Mouse (Mus musculus): ENCODE data around the gene Nr0b2. TPM values are rescaled to one million over a fixed set of nuclear protein-coding genes. Genes with fewer than 3 reads are reported as not detected.
"Not testable (repeated sequence)": the region's sequence is repeated elsewhere in the genome, so short reads cannot be mapped to it uniquely, and the experiment has no call there.

Nr0b2 gene
- polyA plus RNA-seq (2016; fragmentation: Nextera tagmentation; extraction: Ambion mirVana) = not detected in 2 replicates

- no peaks in the 10 kb centered on the region for H3K36me3 ChIP-seq
Measured at GRCm38 (mm10) chr4:133552768-133553447, at the start of gene Nr0b2. TSS of gene Nr0b2 (plus strand) at chr4:133553376.

GRCm38 (mm10) chr4:133504300-133504699, 48.9 kb upstream of the Nr0b2 start:
- Histone ChIP-seq H3K27ac (replicated peaks) (no peak overlapping the region), H3K9ac (replicated peaks) (no peak overlapping the region), H3K9me3 (no peaks in the 10 kb centered on the region), H3K4me1 (no peaks in the 10 kb centered on the region), H3K27me3 (peaks cover 51% of the 10 kb centered on the region), H3K4me2 (replicated peaks) (no peak overlapping the region), H3K4me3 (no peak overlapping the region), H3K36me3 (no peaks in the 10 kb centered on the region)
- WGBS = 58% methylated on average over 5 of the region's 5 CpGs
- no peak for ATAC-seq (ENCODE audit: low FRiP score, low read depth)

More at GRCm38 (mm10) chr4:133552768-133553447, at the start of gene Nr0b2:
- no peak for ATAC-seq (ENCODE audit: low FRiP score, low read depth)
- no peak within 1 kb of the TSS for H3K4me3 ChIP-seq
- peaks cover 9% of the 10 kb centered on the region; the same call in 1 of the 2 replicates for H3K27me3 ChIP-seq
- H3K9me3 ChIP-seq = 0 out of 2 replicates have a peak, but pooled peaks cover 4% of the 10 kb centered on the region
- no peak within 1 kb of the TSS for H3K27ac ChIP-seq (replicated peaks)
- WGBS = 69% methylated on average over 10 of the region's 10 CpGs
- no peak within 1 kb of the TSS for H3K9ac ChIP-seq (replicated peaks)
- no peaks in the 10 kb centered on the region for H3K4me1 ChIP-seq
- H3K4me2 ChIP-seq (replicated peaks) = no peak within 1 kb of the TSS

DNA sequence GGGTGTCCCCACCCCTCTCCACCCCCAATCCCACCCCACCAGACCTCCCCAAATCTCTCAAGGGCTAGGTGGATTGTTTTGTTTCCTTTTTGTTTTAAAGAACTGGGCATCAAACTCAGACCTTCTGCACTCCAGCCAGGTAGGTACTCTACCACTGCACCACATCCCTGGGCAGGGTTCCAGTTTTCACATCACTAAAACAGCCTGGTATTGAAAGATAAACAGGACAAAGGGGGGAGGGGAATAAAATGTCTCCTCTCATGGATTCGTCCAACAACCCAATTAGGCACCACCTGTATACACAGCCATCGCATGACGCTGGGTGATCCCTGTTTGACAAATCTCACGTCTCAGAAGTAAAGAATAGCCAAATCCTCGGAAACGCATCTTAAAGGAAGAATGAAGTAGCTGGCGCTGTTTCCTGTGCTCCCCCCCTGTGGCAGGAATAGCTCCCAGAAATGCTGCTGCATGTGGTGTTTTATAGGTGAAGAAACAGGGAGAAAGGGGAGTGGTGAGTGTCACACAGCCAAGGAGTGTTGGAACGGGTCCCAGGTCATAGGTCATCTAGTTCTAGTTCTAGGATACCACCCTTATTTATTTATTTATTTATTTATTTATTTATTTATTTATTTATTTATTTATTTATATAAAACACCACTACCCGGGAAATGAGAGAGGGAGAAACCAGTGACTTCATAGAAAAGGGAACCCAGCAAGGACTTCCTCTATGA, 48.3 kb upstream of the Nr0b2 start:
- H3K27me3 ChIP-seq = peaks cover 45% of the 10 kb centered on the region
- WGBS = 66% methylated on average over 9 of the region's 9 CpGs
- H3K9ac ChIP-seq (replicated peaks) = no peak overlapping the region
- no peak for ATAC-seq (ENCODE audit: low FRiP score, low read depth)
- H3K9me3 ChIP-seq = no peaks in the 10 kb centered on the region
- H3K27ac ChIP-seq (replicated peaks) = no peak overlapping the region
- no peak overlapping the region for H3K4me3 ChIP-seq
- no peak overlapping the region for H3K4me2 ChIP-seq (replicated peaks)
- no peaks in the 10 kb centered on the region for H3K36me3 ChIP-seq
- no peaks in the 10 kb centered on the region for H3K4me1 ChIP-seq

DNA sequence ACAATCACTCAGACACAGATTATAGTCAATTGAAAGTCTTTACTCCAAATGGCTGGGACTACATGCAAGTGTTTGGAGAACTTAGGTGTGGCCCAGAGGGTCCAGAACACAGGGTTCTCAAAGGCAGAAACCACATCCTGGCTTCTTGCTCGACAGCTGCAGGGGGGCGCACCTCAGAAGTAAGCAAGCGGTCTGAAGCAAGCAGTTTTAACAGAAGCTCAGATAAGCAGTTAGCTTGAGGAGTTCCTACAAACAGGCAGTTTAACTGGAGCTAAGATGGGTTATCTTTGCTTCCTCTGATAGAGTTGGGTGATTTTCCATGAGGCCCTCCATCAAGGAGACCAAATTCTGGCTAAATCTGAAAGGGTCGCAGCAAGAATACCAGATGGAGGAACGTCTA, 46.6 kb upstream of the Nr0b2 start:
- no peak overlapping the region for H3K27ac ChIP-seq (replicated peaks)
- no peak overlapping the region for H3K9ac ChIP-seq (replicated peaks)
- H3K4me2 ChIP-seq (replicated peaks) = no peak overlapping the region
- H3K9me3 ChIP-seq = no peaks in the 10 kb centered on the region
- H3K36me3 ChIP-seq = no peaks in the 10 kb centered on the region
- H3K4me1 ChIP-seq = no peaks in the 10 kb centered on the region
- ATAC-seq (ENCODE audit: low FRiP score, low read depth) = no peak
- H3K27me3 ChIP-seq = peaks cover 33% of the 10 kb centered on the region
- 77% methylated on average over 5 of the region's 5 CpGs for WGBS
- no peak overlapping the region for H3K4me3 ChIP-seq

GRCm38 (mm10) chr4:133508990-133509389, 44.2 kb upstream of the Nr0b2 start:
- no peak for ATAC-seq (ENCODE audit: low FRiP score, low read depth)
- H3K4me1 ChIP-seq = no peaks in the 10 kb centered on the region
- no peaks in the 10 kb centered on the region for H3K9me3 ChIP-seq
- no peaks in the 10 kb centered on the region for H3K36me3 ChIP-seq
- H3K27ac ChIP-seq (replicated peaks) = no peak overlapping the region
- H3K27me3 ChIP-seq = peaks cover 13% of the 10 kb centered on the region
- 86% methylated on average over 7 of the region's 7 CpGs for WGBS
- H3K4me2 ChIP-seq (replicated peaks) = no peak overlapping the region
- no peak overlapping the region for H3K4me3 ChIP-seq
- H3K9ac ChIP-seq (replicated peaks) = no peak overlapping the region

DNA sequence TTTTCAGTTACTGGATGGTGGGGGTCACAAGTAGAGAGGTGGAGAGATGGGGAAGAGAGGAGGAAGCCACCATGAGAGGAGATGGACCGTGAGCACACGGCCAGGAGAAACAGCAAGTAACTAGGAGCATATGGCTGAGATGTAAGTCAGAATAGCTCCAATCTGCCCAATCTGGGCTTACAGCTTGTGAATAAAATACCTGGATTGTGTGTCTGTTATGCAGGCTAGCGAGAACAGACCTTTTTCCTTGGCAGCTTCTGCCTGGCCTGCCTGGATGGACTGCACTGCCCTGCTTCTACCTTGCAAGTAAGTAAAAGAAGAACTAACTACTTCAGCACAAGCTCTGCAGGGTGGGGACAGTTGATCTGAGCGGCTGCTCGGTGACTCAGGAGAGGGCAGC, 42.1 kb upstream of the Nr0b2 start:
- peaks cover 6% of the 10 kb centered on the region for H3K27me3 ChIP-seq
- H3K9me3 ChIP-seq = 0 out of 2 replicates have a peak, but pooled peaks cover 1% of the 10 kb centered on the region
- H3K4me2 ChIP-seq (replicated peaks) = no peak overlapping the region
- no peak for ATAC-seq (ENCODE audit: low FRiP score, low read depth)
- H3K36me3 ChIP-seq = no peaks in the 10 kb centered on the region
- H3K4me1 ChIP-seq = no peaks in the 10 kb centered on the region
- WGBS = 83% methylated on average over 5 of the region's 5 CpGs
- H3K27ac ChIP-seq (replicated peaks) = no peak overlapping the region
- H3K9ac ChIP-seq (replicated peaks) = no peak overlapping the region
- no peak overlapping the region for H3K4me3 ChIP-seq

GRCm38 (mm10) chr4:133512511-133512910, 40.7 kb upstream of the Nr0b2 start:
- H3K36me3 ChIP-seq; H3K4me2 ChIP-seq (replicated peaks); ATAC-seq (ENCODE audit: low FRiP score, low read depth); H3K4me1 ChIP-seq; H3K27ac ChIP-seq (replicated peaks); H3K4me3 ChIP-seq; H3K9me3 ChIP-seq; H3K9ac ChIP-seq (replicated peaks): not testable (repeated sequence)
- peaks cover 17% of the 10 kb centered on the region for H3K27me3 ChIP-seq
- WGBS = 64% methylated on average over 5 of the region's 5 CpGs

DNA sequence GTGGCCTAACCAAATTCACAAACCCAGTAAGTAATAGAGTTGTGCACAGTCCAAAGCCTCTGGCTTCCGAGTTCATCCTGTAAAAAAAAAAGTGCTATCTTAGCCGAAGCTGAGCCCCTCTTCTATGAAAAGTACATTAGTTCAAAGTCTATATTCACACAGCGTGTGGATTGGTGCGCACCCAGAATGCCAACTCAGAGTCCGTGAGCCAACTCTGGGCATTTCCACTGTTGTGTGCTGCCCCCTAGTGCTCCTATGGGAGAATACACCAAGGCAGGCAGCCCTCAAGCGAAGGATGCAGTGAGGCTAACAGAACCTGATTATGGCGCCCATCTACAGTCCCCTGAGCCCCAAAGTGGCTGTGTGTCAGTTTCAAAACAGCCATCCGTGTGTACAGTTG, 40.2 kb upstream of the Nr0b2 start:
- WGBS = 11% methylated on average over 8 of the region's 8 CpGs
- Histone ChIP-seq H3K9ac (replicated peaks) (no peak overlapping the region), H3K4me2 (replicated peaks) (no peak overlapping the region), H3K27me3 (peaks cover 21% of the 10 kb centered on the region), H3K4me3 (no peak overlapping the region), H3K36me3 (no peaks in the 10 kb centered on the region), H3K9me3 (0 out of 2 replicates have a peak, but pooled peaks cover 2% of the 10 kb centered on the region), H3K4me1 (no peaks in the 10 kb centered on the region), H3K27ac (replicated peaks) (no peak overlapping the region)
- ATAC-seq (ENCODE audit: low FRiP score, low read depth) = no peak

- Histone ChIP-seq H3K27me3 (peaks cover 62% of the 10 kb centered on the region), H3K9me3 (0 out of 2 replicates have a peak, but pooled peaks cover 2% of the 10 kb centered on the region), H3K9ac (replicated peaks) (no peak within 1 kb of the TSS), H3K36me3 (no peaks in the 10 kb centered on the region), H3K4me1 (peaks cover 5% of the 10 kb centered on the region; the same call in 1 of the 2 replicates), H3K4me2 (replicated peaks) (peak within 1 kb of the TSS; percentile 38), H3K27ac (replicated peaks) (no peak within 1 kb of the TSS), H3K4me3 (peak within 1 kb of the TSS; percentile 32)
- 7% methylated on average over 40 of the region's 69 CpGs for WGBS
- no peak for ATAC-seq (ENCODE audit: low FRiP score, low read depth)
Measured at GRCm38 (mm10) chr4:133518601-133519368, 34.4 kb upstream of the Nr0b2 start, which contains the start of gene Kdf1. TSS of gene Kdf1 (plus strand) at chr4:133518963.

- no peak for ATAC-seq (ENCODE audit: low FRiP score, low read depth)
- Histone ChIP-seq H3K27ac (replicated peaks) (no peak overlapping the region), H3K9ac (replicated peaks) (no peak overlapping the region), H3K27me3 (peaks cover 62% of the 10 kb centered on the region), H3K36me3 (no peaks in the 10 kb centered on the region), H3K4me2 (replicated peaks) (peak overlapping the region; percentile 38), H3K9me3 (0 out of 2 replicates have a peak, but pooled peaks cover 2% of the 10 kb centered on the region), H3K4me1 (peaks cover 5% of the 10 kb centered on the region; the same call in 1 of the 2 replicates), H3K4me3 (peak overlapping the region; percentile 32)
- 9% methylated on average over 23 of the region's 25 CpGs for WGBS
Measured at GRCm38 (mm10) chr4:133519369-133519665, 33.9 kb upstream of the Nr0b2 start.

DNA sequence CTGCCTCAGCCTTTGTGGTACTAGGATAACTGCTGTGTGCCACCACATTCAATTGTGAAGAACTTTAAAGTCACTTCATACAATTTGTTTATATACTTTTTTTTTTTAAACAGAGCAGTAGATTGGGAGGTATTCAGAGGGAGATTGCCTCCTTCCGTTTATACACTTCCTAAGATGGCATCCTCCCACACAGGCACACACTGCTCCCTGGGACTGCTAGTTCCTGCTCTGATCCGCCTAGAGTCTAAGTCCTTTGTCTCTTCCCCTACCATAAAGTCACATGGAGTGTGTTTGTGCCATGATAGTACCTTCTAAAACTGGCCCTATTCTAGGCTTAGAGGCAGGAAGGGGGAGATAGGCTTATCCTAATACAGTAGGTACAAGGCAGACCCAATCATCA, 31.7 kb upstream of the Nr0b2 start:
- H3K36me3 ChIP-seq = no peaks in the 10 kb centered on the region
- no peak for ATAC-seq (ENCODE audit: low FRiP score, low read depth)
- no peak overlapping the region for H3K27ac ChIP-seq (replicated peaks)
- no peak overlapping the region for H3K4me2 ChIP-seq (replicated peaks)
- peaks cover 56% of the 10 kb centered on the region for H3K27me3 ChIP-seq
- peaks cover 5% of the 10 kb centered on the region; the same call in 1 of the 2 replicates for H3K4me1 ChIP-seq
- no peaks in the 10 kb centered on the region for H3K9me3 ChIP-seq
- WGBS = 66% methylated on average over 2 of the region's 2 CpGs
- no peak overlapping the region for H3K4me3 ChIP-seq
- H3K9ac ChIP-seq (replicated peaks) = no peak overlapping the region

GRCm38 (mm10) chr4:133527788-133528187, 25.4 kb upstream of the Nr0b2 start:
- no peak overlapping the region for H3K27ac ChIP-seq (replicated peaks)
- no peak overlapping the region for H3K9ac ChIP-seq (replicated peaks)
- ATAC-seq (ENCODE audit: low FRiP score, low read depth) = no peak
- peaks cover 46% of the 10 kb centered on the region for H3K36me3 ChIP-seq
- 79% methylated on average over 16 of the region's 16 CpGs for WGBS
- no peak overlapping the region for H3K4me3 ChIP-seq
- H3K4me1 ChIP-seq = no peaks in the 10 kb centered on the region
- H3K27me3 ChIP-seq = 0 out of 2 replicates have a peak, but pooled peaks cover 5% of the 10 kb centered on the region
- H3K9me3 ChIP-seq = no peaks in the 10 kb centered on the region
- no peak overlapping the region for H3K4me2 ChIP-seq (replicated peaks)

All from midbrain, embryonic 12.5 days (tissue).